Mouse (Mus musculus): Measurements from ENCODE around the gene Ttc13.

DNA sequence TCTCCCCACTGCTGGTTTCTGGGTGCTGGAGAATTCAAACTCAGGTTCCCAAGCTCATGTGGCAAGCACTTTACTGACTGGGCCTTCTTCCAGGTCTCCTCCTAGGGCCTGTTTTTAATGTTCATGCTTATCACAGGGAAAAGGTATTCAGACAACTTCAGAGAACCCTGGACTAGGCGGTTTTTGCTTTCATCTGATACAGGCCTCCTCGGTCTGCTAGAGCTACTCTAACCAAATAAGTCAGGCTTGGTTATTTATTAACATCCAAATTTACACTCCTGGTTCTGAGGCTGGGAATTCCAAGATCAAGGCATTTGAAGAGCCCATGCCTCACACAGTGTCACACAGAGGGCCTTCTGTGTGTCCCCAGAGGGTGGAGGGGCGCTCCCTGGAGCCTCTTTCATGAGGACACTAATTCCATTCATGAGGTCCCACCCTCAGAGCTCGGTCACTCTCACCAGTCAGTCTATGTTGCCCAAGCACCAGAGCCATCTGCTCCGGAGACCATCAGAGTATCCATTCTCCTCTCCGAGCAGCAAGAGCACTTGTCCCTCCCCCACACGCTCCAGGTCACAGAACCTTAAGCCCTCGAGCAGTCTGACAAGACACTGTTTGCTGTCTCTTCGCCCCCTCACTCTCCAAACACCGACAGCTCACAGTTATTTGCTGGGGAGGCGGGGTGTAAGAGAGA, 32.5 kb upstream of the Ttc13 start:
- no peak for TF ChIP-seq POLR2A (IDR thresholded peaks at IDR 0.05; ENCODE audit: extremely low read depth, insufficient read depth, low read length)
- no peak for TF ChIP-seq CTCF (IDR thresholded peaks at IDR 0.05; ENCODE audit: low read depth, low read length)

Measured in liver, adult 2 months (tissue).